Mouse (Mus musculus) heart, adult 9 months (tissue): ENCODE data around the gene I830077J02Rik.

ENCODE experiments used
- DNase-seq, 2 experiments: peaks; one replicate each; pipeline ENCODE4 v3.0.0; 2022; ENCODE audit warnings: low spot score in 2 of 2

Gene I830077J02Rik

DNA sequence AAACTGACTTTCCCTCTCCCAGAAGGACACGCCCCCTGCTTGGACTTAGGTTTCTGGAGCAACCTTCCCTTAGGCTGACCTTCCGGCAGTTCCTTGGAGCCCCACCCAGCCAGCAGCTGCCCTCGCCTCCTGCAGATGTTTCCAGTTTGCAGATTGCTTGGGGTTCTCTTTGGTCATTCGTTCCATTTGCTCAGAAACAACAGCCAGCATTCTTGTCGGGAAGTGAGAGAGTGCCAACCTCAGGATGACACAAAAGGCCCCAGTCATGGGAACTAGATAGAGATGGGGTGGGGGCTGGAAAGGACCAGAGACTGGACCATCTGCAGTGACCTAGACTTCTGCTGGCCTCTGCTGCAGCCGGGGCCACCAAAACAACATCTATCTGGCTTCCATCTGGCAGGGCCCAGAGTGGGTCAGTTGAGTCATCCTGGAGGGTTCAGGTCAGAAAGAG lies 38.5 kb downstream of the I830077J02Rik start:
- DNase-seq = peak; percentile 86 to 89

DNA sequence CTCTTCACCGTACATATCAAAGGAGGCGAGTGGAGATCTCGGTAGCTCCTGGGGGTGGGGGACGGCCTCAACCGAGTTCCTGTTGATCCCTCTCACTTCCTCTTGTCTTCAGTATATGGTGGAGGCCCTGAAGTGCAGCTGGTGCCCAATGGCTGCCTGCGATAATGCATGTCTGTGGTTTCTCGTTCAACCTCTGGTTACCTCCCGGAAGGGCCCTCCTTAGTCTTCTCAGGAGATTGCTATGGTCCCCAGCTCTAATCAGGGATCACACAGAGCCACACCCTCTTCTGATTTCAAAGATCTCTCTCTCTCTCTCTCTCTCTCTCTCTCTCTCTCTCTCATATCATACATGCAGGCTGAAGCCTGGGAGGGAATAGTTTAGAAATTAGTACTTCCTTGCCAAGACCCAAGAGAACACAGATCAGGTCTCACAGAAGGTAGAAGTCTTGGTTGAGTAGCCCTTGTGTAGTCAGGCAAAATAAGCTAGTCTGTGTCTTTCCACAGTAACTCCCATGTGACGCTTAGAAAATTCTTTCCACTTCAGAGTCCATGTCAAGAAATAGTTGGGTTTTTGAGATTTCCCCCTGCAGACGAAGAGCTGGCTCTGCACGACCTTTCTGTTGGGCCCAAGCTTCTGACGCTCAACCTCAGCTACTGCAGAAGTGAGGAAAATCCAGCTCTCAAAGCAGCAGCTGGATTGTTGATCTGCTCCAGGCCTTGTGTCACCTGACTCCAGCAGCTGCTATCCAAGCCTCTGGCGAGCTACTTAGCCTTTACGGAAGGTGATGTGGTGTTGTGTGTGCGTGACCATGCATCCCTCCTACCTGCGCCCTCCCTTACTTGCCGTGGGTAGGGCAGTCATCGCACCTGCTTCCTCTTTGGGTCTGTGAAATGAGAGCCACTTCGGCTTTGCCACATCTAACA lies 39.6 kb downstream of the I830077J02Rik start:
- peak; percentile 34 to 58 for DNase-seq

DNA sequence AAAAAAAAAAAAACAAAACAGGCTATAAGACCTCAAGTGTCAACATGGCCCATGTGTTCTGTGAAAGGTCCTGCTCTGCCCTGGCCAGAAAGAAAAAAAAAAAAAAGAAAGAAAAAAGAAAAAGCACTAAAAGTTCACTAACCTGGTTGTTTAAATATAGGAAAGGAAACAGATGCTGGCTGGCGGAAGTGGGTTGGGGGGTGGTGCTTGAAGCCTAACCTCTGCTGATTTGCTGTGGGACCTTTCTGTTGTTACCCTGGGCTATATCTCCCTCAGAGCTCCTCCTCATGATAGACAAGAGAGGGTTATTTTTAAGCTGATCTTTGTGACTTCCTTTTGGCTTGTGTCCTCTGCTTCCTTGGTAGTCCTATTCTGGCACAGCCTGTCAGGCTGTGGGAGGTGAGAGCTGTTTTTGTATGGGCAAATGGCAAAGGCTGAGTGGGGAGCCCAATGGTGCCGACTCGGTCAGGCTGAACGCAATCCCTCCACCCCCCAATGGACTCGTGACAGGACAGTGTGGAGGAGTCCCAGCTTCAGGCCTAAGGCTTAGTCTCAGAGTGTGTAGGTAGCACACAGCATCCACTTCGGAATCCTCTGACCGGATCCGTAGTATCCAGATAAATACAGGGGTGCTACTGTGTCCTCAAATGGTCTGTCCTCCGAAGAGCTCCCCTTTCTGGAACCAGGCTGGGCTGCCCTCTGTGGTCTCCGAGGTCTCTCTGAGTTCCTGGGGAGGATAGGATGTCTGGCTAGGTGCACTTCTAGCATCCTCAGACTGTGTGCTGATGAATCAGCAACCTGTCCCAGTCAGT lies 40.5 kb downstream of the I830077J02Rik start:
- DNase-seq = peak; percentile 79 to 89

DNA sequence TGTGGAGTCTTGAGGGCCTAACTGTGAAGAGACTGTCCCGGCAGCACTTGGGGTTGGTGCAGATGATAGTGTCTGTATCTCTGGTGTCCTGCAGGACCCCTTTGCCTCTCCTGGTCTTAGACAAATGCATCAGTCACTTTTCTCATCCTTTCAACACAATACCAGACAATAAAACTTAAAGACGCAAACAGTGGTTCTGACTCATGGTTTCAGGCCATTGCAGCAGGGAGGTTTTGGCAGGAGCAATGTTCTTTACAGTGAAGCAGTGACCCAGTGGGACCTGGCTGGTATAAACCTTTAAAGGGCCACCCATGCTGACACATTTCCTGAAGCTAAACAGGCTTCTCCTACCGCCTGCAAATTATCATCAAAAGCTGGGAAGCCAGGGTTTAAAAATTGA lies 41.3 kb downstream of the I830077J02Rik start:
- no peak for DNase-seq

DNA sequence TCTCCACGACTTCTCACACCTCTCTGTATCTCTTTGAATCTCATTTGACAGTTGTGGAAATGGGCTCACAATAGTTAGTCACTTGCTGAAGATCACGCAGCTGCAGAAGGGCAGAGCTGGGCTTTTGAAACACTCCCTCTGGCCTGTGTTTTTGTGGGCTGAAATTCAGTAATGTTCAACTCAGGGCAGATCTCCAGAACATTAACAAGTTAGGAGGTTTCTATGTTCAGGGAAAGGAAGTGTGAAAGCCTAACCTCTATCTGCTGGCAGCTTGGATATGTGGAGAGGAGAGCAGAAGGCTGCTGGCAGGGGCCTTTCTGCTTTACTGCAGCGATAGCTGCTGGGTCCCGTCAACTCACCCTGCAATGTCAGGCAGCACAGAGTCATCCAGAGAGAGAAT lies 42.2 kb downstream of the I830077J02Rik start:
- peak in 1 of 2 experiments; percentile 49 for DNase-seq

DNA sequence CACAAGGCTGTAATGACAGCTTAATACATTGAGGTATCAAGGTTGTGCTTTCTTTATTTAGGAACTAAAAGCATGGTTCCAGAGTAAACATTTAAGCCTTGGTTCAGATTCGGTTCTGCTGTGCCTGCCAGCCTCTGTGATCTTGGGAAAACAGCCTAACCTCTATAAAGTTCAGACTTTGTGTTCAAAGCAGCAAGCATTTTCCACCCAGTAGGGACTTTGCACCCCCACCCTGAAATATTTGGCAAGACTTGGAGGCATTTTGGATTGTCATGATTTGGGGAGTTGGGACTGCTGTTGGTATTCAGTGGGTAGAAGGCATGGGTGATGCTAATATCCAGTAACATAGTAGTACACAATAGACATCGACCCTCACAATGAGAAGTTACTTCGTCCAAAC lies 43.5 kb downstream of the I830077J02Rik start:
- no peak for DNase-seq

DNA sequence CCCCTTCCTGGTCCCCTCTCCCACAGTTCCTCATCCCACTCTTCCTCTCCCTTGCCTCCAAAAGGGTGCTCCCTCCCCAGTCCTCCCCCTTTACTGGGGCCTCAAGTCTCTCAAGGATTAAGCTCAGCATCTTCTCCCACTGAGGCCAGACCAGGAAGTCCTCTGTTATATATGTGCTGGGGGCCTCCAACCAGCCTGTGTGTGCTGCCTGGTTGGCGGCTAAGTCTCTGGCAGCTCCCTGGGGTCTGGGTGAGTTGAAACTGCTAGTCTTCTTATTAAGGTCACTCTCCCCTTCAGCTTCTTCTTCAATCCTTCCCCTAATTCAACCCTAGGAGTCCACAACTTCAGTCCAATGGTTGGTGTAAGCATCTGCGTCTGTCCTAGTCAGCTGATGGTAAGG lies 49.4 kb downstream of the I830077J02Rik start:
- DNase-seq = no peak

DNA sequence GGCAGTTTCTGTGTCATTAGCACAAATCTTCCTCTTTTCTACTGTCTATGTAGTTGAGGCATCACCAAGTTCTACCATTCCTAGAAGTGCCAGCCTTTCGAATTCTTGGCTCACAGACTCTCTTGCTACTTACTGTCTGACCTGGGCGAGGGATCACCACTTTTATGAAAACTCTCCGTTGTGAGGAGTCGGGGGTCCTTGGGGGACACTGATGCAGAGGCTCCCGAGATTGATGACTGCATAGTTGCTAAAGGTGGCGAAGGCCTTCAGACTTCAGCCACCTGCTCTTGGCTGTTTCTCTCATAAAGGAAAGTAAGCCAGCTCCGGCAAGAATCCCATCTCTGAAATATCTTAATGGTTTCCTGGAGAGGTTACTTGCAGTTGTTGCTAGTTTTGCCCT lies 50.4 kb downstream of the I830077J02Rik start:
- no peak for DNase-seq

DNA sequence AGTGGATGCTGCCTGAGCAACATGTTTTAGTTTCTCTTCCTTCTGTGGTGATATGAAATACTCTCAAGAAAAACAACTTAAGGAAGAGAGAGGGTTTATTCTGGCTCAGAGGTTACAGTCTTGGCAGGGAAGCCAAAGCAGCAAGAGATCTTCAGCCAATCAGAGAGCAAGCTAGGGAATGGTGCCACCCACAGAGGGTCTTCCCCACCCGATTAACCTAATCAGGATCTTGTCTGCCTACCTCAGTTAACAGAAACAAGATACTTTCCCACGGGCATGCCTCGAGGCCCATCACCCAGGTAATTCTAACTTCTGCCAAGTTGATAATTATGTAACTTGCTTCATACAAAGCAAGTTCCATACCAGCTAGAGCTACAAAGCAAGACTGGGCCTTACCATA lies 52.0 kb downstream of the I830077J02Rik start:
- DNase-seq = no peak

DNA sequence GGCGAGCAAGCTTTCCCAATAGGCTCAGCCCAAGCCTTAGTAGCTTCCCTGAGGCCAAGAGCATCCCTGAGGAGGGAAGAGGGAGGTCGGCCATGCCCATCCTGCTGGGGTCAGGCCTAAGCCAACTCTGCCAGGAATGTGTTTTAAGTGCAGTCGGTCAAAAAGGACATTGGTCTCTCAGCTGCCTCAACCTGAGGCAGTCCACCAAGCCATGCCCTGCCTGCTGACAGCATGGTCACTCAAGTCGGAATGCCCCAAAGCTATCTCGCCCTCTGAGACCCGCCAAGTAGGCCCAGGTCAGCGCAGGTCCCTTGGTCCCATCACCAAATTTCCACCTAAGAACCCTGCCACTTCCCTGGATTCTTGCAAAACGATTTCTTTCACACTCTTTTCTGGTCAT lies 53.7 kb downstream of the I830077J02Rik start:
- DNase-seq = no peak

DNA sequence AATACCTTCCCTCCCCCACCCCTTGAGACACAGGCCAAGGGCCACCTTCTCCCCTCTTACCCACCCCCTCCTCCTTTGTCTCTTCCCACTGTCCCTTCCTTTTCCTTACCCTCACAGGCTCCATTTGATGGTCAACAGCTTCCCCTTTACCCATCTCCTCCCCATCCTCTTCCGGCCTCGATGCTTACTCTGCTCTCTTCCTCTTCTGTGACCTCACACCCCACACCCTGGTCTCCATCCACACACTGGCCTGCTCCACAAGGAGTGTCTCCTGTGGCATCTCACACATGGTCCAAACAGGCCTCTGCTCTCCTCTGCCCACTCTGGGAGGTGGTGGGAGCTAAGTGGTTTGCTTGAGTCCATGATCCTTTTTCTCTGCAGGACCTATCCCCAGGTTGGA lies 54.5 kb downstream of the I830077J02Rik start:
- DNase-seq = peak in 1 of 2 experiments; percentile 45

DNA sequence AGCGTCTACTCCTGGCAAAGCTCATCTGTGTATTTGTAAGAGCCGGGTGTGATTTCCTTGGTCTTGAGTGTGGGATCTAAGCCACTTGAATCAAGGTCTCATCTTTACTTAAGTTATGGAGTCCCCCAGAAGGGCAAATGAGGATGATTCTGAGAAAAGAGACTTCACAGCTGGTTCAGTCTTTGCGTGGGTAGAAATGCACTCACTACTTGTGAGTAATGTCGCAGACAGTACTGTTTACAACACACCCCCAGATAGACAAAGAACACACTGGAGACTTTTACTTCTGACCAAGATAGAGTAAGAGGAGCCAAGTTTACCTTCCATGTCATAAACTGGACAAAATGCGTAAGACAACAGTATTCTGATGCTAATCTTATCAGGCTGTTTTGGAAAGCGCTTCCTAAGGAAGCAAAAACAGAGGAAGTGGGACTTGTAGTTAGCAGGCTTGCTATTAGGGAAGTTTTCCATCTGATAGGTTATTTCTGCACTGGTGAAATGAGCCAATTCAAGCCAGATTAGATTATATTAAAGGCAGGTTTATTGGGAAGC lies 55.1 kb downstream of the I830077J02Rik start:
- no peak for DNase-seq

DNA sequence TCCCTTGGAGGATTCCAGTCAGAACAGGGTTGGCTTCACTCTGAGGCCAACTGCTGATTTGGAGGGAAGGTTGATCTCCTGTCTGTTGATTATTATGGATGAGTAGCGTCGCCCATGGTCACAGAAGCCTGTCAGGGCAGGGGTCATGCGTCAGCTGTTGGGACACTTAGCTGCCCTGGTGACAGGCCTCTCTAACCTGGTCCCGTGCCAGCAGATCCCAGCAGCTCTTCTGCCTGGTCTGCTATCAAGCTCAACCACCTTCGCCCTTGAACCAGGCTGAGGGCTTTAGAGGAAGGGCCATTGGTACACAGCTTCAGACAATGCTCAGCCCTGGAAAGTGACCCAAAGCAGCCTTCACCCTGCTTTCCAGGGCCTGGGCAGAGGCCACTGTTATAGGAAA lies 56.4 kb downstream of the I830077J02Rik start:
- no peak for DNase-seq
